Mouse (Mus musculus) right cerebral cortex, adult 2 months (tissue): ENCODE data around the gene Ptpn14.

Experiments
- DNase-seq, 2 experiments: peaks; one replicate each; pipeline ENCODE4 v3.0.0; 2021 to 2022; ENCODE audit warnings: low spot score in 2 of 2

The Ptpn14 gene

GRCm38 (mm10) chr1:189867034-189867433 is 139.0 kb downstream of the Ptpn14 start:
- no peak for DNase-seq

- DNase-seq, result no peak
Observed at GRCm38 (mm10) chr1:189867497-189867896, 139.4 kb downstream of the Ptpn14 start.

GRCm38 (mm10) chr1:189868036-189868435 is 140.0 kb downstream of the Ptpn14 start:
- no peak for DNase-seq

GRCm38 (mm10) chr1:189869651-189870270 is 141.7 kb downstream of the Ptpn14 start:
- DNase-seq, result no peak

- DNase-seq, result no peak
Observed at GRCm38 (mm10) chr1:189870539-189870938, 142.5 kb downstream of the Ptpn14 start.

GRCm38 (mm10) chr1:189871625-189872024 is 143.6 kb downstream of the Ptpn14 start:
- DNase-seq, result no peak

- DNase-seq, result no peak
Observed at GRCm38 (mm10) chr1:189872050-189872449, 144.0 kb downstream of the Ptpn14 start.

- no peak for DNase-seq
Observed at GRCm38 (mm10) chr1:189873591-189873990, 145.5 kb downstream of the Ptpn14 start.

GRCm38 (mm10) chr1:189875439-189875861 is 147.4 kb downstream of the Ptpn14 start:
- no peak for DNase-seq

- no peak for DNase-seq
Observed at GRCm38 (mm10) chr1:189876162-189876561, 148.1 kb downstream of the Ptpn14 start.

- DNase-seq, result no peak
Observed at GRCm38 (mm10) chr1:189879212-189879611, 151.1 kb downstream of the Ptpn14 start.

GRCm38 (mm10) chr1:189879965-189880364 is 151.9 kb downstream of the Ptpn14 start:
- peak in 1 of 2 experiments; percentile 26 for DNase-seq

GRCm38 (mm10) chr1:189880745-189881144 is 152.7 kb downstream of the Ptpn14 start:
- DNase-seq, result no peak

- peak; percentile 39 to 47 for DNase-seq
Observed at GRCm38 (mm10) chr1:189882886-189883285, 154.8 kb downstream of the Ptpn14 start.

GRCm38 (mm10) chr1:189883531-189884170 is 155.6 kb downstream of the Ptpn14 start:
- peak; percentile 59 to 71 for DNase-seq

GRCm38 (mm10) chr1:189884951-189885350 is 156.9 kb downstream of the Ptpn14 start:
- DNase-seq, result no peak

GRCm38 (mm10) chr1:189885975-189886374 is 157.9 kb downstream of the Ptpn14 start:
- DNase-seq, result no peak

- DNase-seq, result peak; percentile 70 to 74
Observed at GRCm38 (mm10) chr1:189887518-189887917, 159.4 kb downstream of the Ptpn14 start.

GRCm38 (mm10) chr1:189888749-189889148 is 160.7 kb downstream of the Ptpn14 start:
- DNase-seq, result no peak

- peak; percentile 31 to 45 for DNase-seq
Observed at GRCm38 (mm10) chr1:189894191-189894590, 166.1 kb downstream of the Ptpn14 start.

GRCm38 (mm10) chr1:189897861-189898260 is 169.8 kb downstream of the Ptpn14 start:
- no peak for DNase-seq

GRCm38 (mm10) chr1:189898708-189899107 is 170.6 kb downstream of the Ptpn14 start:
- no peak for DNase-seq

GRCm38 (mm10) chr1:189899526-189899925 is 171.5 kb downstream of the Ptpn14 start:
- DNase-seq, result no peak
